Mouse (Mus musculus) urinary bladder, postnatal 4 days (tissue): ENCODE results near the gene Pkp4.
A peak's percentile ranks its signal among the peaks of the same experiment; 100 is the strongest.

Source experiments
- DNase-seq, 2 experiments: peaks; one replicate each; pipeline ENCODE4 v3.0.0; 2021 to 2022; ENCODE audit warnings: low spot score in 2 of 2

Gene Pkp4

DNA sequence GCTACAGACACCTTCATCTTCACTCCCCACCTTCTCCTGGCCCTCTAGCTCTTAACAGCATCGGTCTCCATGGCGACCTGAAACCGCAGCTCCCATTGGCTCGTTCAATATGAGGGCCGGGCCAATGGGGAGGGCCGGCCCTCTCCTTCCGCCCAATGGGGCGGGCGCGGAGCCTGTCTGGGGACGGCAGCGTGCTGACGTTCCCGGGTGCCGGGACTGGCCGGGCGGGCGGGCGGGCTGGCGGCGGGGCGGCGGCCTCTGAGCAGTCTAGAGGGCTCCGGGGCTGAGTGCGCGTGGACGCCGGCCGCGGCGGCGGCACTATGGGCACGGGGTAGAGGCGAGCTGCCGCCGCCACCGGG lies at the start of gene Pkp4, which contains the start of gene Ccdc148:
Gene Pkp4, plus strand, starts transcription at position 246 of the 359 bp plus-strand sequence.
Gene Ccdc148, minus strand, starts transcription at position 79 of the 359 bp plus-strand sequence.
- DNase-seq: peak; percentile 89 to 91

DNA sequence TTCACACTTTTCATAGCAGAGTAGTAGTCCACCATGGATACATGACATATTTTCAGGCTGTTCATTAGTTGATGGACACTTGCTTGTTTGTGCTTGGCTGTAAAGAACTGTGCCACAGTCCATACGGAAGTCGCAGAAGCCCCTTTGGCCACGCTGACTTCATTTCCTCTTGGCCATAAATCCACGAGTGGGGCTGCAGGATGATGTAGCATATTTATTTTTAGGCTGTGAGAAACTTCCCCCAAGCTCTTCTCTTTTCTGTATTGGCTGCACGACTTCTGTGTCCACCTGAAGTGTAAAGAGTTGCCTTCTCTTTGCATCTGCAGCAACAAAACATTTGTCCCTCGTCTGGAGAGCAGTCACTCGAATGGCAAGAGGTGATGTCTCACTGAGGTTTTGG lies 31.6 kb upstream of the Pkp4 start:
- no peak for DNase-seq

DNA sequence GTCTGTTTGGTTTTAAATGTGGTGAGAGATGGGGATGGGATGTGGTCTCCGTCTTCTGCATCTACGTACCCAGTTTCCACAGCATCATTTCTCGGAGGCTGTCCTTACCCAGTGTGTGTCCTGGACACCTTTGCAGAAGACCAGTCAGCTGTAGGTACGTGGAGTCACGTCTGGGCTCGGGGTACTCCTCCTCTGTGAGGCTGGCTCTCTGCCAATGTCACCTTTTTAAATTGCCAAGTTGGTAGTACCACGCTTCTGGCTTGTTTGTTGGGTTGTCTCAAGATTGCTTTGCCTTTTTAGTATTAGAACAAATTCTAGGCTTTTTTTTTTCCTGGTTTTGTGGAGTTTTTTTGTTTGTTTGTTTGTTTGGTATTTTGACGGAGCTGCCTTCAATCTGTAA lies 30.8 kb upstream of the Pkp4 start:
- DNase-seq: no peak

DNA sequence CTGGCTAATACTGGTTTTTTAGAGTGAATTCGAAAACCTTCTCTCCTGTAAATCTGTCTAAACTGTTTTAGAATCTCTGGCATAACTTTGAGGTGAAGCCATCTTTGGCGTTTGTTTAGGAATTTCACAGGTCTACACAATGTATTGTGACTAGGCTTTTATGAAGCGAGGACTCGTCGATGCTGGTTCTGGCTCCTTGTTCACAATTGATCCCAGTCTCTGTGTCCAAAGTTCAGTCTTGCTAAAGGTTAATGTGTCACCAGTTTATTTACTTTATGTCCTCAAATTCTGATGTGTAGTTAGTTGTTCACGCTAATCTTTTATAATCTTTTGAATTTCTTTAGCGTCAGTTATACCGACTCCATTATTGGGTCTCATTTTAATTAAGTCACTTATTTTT lies 29.6 kb upstream of the Pkp4 start:
- DNase-seq: no peak

DNA sequence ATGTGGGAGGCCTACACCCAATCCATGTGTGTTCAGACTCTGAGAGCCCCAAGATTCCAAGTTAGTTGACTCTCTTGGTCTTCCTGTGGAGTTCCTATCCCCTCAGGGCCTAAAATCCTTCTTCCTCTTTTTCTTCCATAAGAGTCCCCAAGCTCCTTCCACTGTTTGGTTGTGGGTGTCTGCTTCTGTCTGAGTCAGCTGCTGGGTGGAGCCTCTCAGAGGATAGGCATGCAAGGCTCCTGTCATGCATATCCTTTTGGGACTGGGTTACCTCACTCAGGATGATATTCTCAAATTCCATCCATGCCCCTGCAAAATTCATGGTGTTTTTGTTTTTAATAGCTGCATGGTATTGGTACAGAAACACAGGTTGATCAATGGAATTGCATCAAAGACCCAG lies 5.2 kb upstream of the Pkp4 start:
- no peak for DNase-seq

DNA sequence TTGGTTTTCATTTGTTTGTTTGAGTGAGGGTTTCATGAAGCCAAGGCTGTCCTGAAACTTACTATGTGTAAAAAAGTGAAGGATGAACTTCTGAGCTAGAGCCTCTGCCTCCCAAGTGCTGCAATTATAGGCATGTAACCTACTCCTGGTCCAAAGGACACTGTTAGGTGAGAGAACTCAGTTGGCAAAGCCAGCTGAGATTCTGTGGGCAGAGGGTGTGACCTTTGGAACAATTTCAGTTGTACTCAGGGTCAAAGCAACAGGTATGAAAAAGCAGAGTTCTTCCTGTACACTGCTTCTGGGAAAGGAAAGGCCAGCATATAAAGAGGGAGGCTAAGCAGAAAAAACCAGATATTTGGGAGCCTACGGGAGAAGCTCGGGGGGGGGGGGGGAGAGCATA lies 2.5 kb upstream of the Pkp4 start:
- DNase-seq: no peak

DNA sequence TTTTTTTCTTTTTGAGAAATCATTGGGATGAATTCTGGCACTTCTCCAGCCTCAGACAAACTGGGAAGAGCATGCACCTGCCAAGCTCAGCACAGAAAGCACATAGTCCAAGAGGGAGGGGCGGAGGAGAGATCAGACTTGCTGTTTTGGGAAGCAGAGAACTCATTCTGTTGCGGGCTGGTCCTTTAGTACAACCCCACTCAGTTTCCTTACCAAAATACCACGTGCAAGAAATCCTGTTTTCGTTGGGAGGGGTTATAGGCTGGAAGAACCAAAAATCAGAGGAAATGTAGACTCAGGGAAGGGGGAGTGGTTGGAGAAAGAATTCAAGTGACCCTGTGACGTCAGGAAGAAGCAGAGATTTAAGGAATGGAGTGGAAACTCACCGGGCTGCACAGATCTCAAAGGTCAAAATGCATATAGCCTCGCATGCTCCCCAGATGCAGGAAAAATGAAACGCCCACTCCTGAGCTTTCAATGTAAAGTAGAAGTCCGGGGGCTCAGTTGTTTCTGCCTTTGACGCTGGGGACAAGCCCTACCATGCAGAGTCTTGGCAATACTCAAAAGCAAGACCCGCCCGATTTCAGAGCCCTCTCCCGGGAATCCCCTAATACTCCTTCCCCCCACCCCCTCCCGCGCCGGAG lies 567 bp upstream of the Pkp4 start:
- no peak for DNase-seq

DNA sequence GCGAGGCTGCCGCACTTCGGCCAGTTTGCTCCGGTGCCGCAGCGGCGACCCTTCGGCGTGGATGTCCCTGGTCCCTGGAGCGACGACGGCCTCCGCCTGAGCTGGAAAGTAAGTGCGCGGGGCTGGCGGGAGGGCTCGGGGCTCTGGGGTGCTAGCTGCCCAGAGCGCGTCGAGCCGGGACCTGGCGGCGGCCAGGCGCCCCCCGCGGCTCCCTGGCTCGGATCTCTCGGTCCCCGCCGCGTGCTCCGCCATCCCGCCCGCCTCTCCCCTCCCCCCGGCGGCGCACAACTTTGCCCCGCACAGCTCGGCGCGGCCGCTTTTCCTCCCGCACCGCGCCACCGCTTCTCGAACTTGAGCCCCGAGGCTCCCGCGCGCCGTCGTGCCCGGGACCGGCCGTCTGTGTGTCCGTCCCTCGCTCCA lies 381 bp downstream of the Pkp4 start:
- no peak for DNase-seq

DNA sequence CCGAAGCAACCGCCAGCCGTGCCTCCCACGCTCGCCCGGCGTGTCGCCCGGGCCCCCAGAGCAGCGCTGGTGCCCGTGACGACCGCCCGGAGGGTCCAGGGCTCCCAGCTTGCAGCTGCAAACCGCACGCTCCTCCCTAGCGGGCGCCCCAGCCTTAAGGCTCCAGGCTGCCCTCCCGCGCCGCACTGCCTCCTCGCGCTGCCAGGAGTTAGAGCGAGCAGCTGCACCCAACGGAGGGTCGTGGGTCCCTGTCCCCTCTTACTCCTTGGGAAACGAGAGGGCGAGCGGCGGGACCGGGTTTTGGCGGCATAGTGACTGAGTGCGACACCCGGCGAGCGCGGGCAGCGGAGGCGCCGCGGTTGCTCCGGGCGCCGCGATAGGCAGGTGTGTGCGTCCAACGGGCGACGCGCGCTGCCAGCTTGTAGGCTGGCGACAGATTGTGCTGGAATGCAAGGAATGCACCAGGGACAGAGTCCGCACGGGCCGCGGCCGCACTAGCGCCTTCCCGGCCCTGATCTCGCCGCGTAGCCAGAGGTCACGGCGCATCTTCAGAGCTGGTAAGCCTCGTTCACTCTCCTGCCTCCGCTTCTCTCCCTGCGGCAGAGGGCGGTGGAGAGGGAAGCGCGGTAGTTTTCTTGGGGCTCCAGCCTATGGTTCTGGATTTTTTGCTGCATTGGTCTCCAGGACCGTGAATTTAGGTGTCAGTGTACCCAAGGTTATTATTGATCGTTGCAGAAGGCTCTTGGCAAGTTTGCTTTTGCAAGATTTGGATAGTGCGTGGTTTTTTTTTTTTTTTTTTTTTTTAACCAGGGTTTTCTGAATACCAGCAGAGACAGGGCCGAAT lies 1.0 kb downstream of the Pkp4 start:
- DNase-seq: peak; percentile 69 to 70

DNA sequence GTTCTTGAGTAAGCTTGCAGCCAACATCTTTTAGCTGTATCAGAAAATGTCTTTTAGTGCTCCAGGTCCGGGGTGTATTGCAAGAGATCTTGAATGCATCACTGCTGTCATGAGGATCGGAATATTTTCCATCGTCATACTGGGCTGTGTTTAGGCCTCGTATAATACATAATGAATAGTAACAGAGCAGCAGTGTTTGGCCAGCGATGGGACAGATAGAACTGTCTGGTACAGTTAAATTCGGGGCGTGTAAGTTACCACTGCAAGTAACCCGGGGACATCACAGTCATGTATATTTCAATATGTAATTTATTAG lies 1.6 kb downstream of the Pkp4 start:
- DNase-seq: no peak

DNA sequence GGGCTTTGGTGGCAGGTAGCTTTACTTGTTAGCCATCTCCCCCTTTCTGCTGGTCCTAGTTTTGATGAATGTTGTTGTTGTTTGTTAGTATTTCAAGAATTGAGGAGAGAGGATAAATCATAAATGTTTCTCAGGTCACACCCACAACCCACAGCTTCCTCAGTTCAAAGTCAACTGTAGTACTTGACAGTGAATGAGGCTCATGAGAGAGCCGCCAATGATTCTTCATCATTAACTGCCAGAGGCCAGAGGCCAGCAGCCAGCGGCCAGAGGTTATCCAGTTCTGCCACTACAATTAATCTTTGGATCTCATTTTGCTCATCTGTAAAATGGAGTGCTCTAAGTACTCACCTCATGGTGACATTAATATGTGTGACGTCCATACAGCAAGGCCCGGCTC lies 6.3 kb downstream of the Pkp4 start:
- DNase-seq: no peak

DNA sequence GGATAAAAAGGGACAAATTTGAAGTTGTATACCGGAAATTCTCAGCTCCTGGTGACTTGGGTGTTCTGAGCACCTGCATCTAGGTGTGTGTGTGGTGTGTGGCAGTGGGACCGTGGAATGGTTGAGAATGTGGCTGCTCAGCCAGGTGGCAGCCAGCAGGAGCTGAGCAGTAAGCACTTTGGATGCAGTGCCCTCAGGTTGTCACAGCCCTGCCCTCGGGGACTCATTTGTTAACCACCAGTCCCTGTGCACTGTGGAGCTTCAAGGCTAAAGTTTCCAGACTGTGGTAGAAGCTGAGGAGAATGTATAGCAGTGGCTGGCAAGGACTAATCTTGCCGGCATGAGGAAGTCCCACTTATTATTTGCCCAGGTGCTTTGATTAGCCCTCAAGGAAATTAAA lies 7.2 kb downstream of the Pkp4 start:
- DNase-seq: no peak

DNA sequence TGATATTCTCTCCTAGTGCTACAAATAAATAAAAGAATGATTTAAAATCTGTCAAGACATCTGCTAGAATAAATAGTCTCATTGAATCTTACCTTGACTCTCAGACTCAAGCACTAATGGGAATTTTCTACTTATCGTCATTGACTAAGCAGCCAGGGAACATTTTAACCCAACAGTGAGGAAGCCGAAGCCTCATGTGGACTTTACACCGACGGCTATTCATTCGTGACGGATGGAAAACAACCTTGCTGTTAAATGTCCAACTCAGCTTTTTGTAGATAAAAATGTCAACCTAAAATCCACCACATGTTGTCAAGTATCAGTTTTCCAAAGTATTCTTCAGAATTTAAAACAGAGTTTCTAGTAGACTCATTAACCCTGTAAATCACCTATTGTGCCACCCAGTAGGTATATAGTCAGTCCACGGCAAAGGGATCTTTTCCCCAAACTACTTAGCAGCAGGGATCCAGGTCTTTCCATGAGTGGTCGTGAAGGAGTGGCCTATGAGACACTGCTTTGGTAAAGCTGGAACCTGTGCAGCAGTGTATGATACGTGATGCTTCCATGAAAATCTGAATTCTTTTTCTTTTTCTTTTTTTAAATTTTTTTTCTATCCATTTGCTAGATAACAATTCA lies 9.0 kb downstream of the Pkp4 start:
- no peak for DNase-seq

DNA sequence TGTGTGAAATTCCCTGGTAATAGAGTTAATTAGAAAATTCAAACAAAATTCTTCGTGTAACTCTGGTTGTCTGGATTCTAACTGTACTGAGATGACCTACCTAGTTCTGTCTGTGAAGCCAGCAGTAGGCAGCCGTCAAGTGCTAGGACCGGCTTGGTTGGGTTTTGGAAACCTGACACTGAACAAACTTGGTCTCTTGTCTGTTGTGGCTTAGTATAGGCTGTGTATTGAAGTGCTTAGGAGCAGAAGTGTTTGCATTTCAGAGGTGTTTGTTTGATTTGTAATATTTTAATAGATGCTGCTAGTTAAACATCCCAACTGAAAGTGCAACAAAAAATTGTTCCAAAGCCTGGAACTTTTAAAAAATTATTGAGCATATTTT lies 9.5 kb downstream of the Pkp4 start:
- no peak for DNase-seq

DNA sequence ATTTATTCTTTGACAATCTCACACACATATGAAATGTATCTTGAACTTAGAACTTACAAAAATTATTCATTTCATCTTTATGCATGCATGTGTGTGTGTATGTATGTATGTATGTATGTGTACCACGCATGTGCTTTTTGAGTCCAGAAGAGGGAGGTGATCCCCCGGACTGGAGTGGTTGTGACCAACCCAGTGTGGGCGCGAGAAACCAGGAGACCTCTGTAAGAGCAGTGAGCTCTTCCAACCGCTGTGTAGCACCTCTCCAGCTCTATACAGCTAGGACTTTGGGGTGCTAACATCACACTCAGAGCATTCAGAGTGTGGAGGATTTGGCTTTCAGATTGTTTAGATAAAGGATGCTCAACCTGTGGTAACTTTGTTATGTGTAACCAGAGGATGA lies 9.9 kb downstream of the Pkp4 start:
- no peak for DNase-seq

DNA sequence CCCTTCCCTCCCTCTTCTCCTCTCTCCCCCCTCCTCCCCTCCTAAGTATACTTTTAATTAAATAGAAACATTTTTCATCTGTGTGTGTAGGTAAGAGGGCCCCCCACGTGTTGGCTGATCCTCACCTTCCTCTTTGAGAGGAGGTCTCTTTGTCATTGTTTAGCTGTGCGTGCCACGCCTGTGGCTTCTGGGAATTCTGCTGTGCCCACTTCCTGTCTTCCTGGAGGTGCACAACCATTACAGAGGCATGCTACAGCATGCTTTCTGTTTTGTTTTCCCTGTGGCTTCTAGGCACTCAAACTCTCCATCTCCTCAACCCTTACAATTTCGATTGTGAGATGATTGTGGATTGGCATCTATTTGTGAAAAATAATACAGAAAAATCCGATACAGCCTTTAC lies 10.9 kb downstream of the Pkp4 start:
- no peak for DNase-seq

DNA sequence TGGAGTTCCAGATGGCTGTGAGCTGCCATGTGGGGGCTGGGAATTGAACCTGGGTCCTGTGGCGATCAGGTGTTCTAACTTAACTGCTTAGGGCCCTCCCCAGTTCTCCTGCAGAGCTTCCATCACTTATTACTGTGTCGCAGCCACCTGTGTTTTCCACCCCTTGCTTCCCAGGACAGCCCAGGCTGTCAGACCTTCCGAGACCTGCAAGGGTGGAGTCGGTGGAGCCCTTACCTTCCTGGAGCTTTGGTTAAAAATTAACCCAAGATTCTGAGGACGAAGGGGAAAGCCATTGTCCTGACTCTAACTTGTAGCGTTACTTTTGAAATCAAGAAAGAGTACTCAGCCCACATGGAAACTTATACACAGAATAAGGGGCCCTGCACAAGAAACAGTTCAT lies 15.3 kb downstream of the Pkp4 start:
- DNase-seq: no peak

DNA sequence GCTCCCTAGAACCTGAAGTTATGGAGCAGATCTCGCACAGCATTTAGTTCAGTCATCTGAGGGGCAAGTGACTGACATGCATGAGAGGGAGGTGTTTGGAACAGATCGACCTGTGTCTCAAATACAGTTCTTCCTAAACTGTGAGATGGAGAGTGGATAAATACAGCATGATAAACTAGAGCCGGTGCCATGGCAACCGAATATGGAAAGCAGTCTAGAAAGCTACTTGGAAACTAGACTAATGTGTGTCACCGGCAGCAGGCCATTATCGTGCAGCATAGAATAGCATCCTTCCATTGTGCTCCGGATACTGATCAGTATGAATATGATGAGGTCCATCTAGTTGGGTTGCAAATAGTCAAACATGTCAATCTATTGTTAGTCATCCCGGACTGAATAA lies 17.5 kb downstream of the Pkp4 start:
- DNase-seq: no peak

DNA sequence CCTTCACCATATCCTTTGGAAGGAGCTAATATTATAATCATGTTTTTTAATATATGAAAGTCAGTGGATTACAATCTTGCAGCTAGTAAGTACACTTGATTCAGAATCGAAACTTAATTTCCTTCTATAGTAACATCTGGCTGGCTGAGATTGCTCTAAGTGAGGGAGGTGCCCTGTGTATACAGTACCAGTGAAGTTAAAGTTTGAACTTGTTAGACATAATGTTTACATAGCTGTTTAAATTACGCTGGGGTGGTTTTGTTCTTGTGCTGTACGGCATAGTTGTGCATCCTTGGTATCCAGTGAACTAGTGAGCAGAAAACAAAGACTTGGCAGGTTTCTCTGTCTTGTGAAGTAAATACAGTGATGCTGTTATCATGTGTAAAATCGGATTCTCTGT lies 18.3 kb downstream of the Pkp4 start:
- DNase-seq: no peak

DNA sequence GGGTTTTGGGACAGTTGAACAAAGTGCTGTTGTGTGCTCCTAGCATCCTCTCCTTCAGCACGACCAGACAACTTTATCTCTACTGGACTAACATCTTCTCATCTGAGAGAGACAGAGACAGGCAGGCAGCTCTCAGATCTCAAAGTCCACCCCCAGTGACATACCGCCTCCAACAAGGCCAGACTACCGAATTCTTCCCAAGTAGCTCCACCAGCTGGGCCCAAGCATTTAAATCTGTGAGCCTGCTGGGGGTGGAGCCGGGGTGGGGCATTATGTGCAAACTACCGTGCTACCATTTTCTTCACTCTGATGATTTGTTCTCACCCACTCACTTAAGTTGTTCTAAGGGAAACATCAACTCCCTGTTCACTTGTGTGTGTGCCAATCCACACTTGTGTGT lies 18.8 kb downstream of the Pkp4 start:
- DNase-seq: no peak

DNA sequence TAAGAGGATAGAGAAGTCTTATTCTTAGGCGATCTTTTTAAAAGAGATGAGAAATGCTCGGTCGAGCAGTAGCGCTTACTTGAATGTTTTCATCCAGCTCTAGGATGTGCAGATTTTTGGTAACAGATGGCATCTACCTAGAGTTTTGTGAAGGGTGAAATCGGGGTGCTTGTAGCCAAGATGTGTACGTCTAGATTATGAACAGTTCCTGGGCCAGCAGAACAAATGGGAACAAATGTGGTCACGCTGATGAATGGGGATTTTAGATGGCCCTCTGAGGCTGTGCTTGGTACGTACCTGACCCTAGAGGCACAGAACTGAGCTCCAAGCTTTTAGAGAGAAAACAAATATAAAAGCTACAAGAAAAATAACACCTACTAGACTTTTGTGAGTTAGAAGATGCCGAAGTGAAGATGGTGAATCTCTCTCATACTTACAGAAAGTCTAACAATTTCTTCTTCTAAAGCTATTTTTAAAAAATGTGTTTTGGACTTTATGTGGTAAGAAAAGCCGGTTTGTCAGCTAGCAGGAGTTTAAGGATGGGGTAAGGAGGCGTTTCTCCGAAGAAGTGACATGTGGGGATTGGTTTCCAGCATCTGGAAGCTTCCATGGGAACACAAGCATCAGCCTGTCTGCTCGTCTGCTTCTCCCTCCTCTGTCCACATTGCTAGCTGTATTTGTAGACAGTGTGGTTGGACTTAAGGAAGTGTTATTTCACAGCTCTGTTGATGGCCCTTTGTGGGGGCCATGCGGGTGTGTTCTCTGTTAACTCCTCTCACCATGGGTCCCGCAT lies 20.9 kb downstream of the Pkp4 start:
- no peak for DNase-seq

DNA sequence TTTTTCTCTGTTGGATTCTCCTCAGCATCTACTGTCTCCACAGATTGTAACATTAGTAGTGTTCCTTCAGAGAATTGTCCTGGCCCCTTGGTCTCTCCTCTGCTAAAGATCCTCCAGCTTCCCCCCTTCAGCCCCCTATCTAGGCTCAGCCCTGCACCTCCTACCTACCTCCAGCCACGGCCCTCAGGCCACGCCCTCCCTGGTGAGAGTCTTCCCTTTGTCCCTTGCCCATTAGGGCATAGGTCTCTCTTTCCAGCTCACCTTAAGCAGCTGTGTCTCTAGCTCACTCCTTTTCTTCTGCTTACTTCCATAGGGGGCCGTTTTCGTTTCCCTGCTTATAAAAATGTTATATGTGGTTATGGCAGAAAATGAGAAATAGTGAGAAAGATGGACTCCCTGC lies 22.9 kb downstream of the Pkp4 start:
- no peak for DNase-seq
